Mouse (Mus musculus): ENCODE measurements at regions not wholly inside any gene's neighbourhood (a gene's known extent, or its start where the extent isn't known, plus 50 kb on each side); places are given as distances from the start of the nearest gene placed in this dataset.
"Not testable (repeated sequence)": the region's sequence is repeated elsewhere in the genome, so short reads cannot be mapped to it uniquely, and the experiment has no call there.

- DNase-seq (ENCODE audit: inconsistent age in 2 of 2, low spot score in 1 of 2) = no peak
Observed at GRCm38 (mm10) chr12:32434506-32435002, 56.0 kb downstream of the Ccdc71l start.

- peak; percentile 64 to 83 for DNase-seq (ENCODE audit: inconsistent age in 2 of 2, low spot score in 1 of 2)
Observed at GRCm38 (mm10) chr12:32435126-32435525, 56.6 kb downstream of the Ccdc71l start.

- DNase-seq (ENCODE audit: inconsistent age in 2 of 2, low spot score in 1 of 2) = no peak
Observed at GRCm38 (mm10) chr12:32438209-32438608, 59.7 kb downstream of the Ccdc71l start.

- DNase-seq (ENCODE audit: inconsistent age in 2 of 2, low spot score in 1 of 2) = no peak
Observed at GRCm38 (mm10) chr12:32444770-32445169, 66.3 kb downstream of the Ccdc71l start.

- DNase-seq (ENCODE audit: inconsistent age in 2 of 2, low spot score in 1 of 2) = no peak
Observed at GRCm38 (mm10) chr12:32445874-32446273, 67.4 kb downstream of the Ccdc71l start.

- no peak for DNase-seq (ENCODE audit: inconsistent age in 2 of 2, low spot score in 1 of 2)
Observed at GRCm38 (mm10) chr12:32449373-32449772, 70.9 kb downstream of the Ccdc71l start.

GRCm38 (mm10) chr12:32451226-32451625 lies 72.7 kb downstream of the Ccdc71l start:
- DNase-seq (ENCODE audit: inconsistent age in 2 of 2, low spot score in 1 of 2) = no peak

GRCm38 (mm10) chr12:32454794-32455193 lies 76.3 kb downstream of the Ccdc71l start:
- DNase-seq (ENCODE audit: inconsistent age in 2 of 2, low spot score in 1 of 2) = peak in 1 of 2 experiments; percentile 86

- not testable (repeated sequence) for DNase-seq (ENCODE audit: inconsistent age in 2 of 2, low spot score in 1 of 2)
Observed at GRCm38 (mm10) chr12:32455231-32455630, 76.7 kb downstream of the Ccdc71l start.

- no peak for DNase-seq (ENCODE audit: inconsistent age in 2 of 2, low spot score in 1 of 2)
Observed at GRCm38 (mm10) chr12:32455913-32456312, 77.4 kb downstream of the Ccdc71l start.

- DNase-seq (ENCODE audit: inconsistent age in 2 of 2, low spot score in 1 of 2) = no peak
Observed at GRCm38 (mm10) chr12:32456796-32457195, 78.3 kb downstream of the Ccdc71l start.

GRCm38 (mm10) chr12:32458386-32458785 lies 79.9 kb downstream of the Ccdc71l start:
- no peak for DNase-seq (ENCODE audit: inconsistent age in 2 of 2, low spot score in 1 of 2)

GRCm38 (mm10) chr12:32460330-32460998 lies 82.0 kb downstream of the Ccdc71l start:
- peak in 1 of 2 experiments; percentile 72 for DNase-seq (ENCODE audit: inconsistent age in 2 of 2, low spot score in 1 of 2)

- DNase-seq (ENCODE audit: inconsistent age in 2 of 2, low spot score in 1 of 2) = peak in 1 of 2 experiments; percentile 62
Observed at GRCm38 (mm10) chr12:32465371-32465770, 86.9 kb downstream of the Ccdc71l start.

GRCm38 (mm10) chr12:32469863-32470262 lies 91.4 kb downstream of the Ccdc71l start:
- no peak for DNase-seq (ENCODE audit: inconsistent age in 2 of 2, low spot score in 1 of 2)

- DNase-seq (ENCODE audit: inconsistent age in 2 of 2, low spot score in 1 of 2) = no peak
Observed at GRCm38 (mm10) chr12:32479451-32479850, 100.9 kb downstream of the Ccdc71l start.

- DNase-seq (ENCODE audit: inconsistent age in 2 of 2, low spot score in 1 of 2) = no peak
Observed at GRCm38 (mm10) chr12:32480268-32480667, 101.8 kb downstream of the Ccdc71l start.

- peak; percentile 30 to 80 for DNase-seq (ENCODE audit: inconsistent age in 2 of 2, low spot score in 1 of 2)
Observed at GRCm38 (mm10) chr12:32481051-32481450, 102.5 kb downstream of the Ccdc71l start.

GRCm38 (mm10) chr12:32482343-32482742 lies 103.8 kb downstream of the Ccdc71l start:
- DNase-seq (ENCODE audit: inconsistent age in 2 of 2, low spot score in 1 of 2) = no peak

GRCm38 (mm10) chr12:32482777-32483176 lies 104.3 kb downstream of the Ccdc71l start:
- DNase-seq (ENCODE audit: inconsistent age in 2 of 2, low spot score in 1 of 2) = no peak

- no peak for DNase-seq (ENCODE audit: inconsistent age in 2 of 2, low spot score in 1 of 2)
Observed at GRCm38 (mm10) chr12:32486246-32486645, 107.7 kb downstream of the Ccdc71l start.

- DNase-seq (ENCODE audit: inconsistent age in 2 of 2, low spot score in 1 of 2) = no peak
Observed at GRCm38 (mm10) chr12:32486729-32487128, 108.2 kb downstream of the Ccdc71l start.

Data from adrenal gland, adult (tissue).